8 mouse cellular contexts compared by ENCODE assay signal in the genomic region with DNA sequence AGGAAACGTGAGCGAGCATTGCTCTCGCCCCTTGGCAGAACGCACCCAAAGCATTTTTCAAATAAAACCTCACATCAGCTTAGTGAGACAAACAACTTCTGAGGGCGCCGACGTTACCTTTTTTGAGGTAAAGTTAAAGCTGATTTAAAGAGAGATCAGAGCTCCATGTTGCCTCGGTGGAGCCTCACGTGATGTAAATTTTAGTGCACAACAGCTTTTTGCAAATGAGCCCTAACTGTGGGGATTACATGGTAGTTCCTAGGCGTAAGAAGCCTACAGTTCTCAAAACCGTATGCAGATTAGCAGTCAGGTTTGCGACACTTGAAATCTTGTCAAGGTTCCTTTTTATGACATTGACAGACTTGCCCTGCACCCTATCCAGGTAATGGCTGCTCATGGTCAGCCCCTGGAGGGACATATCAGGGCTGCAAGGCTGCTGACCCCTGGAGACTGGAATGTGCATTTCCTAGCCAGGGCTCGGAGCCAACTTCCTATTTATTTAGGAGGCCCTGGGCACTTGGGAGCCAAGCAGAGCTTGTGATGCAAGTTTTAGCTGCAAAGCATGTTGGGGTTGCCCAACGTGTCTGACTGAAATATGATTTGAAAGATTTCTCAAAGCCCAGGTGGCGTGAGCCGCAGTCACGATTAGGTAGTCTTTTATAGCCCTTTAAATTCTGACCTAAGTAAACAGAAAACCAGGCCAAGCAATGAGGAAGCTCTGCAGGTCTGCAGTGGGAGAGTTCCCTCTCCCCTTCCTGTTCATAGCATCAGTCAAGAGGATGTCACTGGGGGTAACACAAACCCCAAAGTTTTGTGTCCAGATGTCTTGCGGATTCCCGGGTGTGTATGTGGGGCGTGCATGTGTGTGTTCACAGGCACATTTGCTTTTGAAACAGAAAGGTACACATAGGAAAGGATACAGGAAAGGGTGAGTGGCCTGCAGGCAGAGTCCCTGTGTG.
DNase-seq lines count a peak whose midpoint lies in the region; ATAC-seq and TF ChIP-seq lines count a peak whose summit lies in the region.

No protein-coding gene starts in this region.

- H3K9me3 ChIP-seq in intestine, postnatal 0 days (ENCODE audit: control insufficient read depth): no peaks in the 10 kb centered on the region
- H3K9me3 ChIP-seq in lung, embryonic 16.5 days (ENCODE audit: control insufficient read depth, low read length): no peaks in the 10 kb centered on the region
- H3K9me3 ChIP-seq in stomach, embryonic 16.5 days (replicated peaks; ENCODE audit: control insufficient read depth, low read length): no peaks in the 10 kb centered on the region

- H3K9ac ChIP-seq in intestine, postnatal 0 days (ENCODE audit: low read depth, low read length): no peak overlapping the region
- H3K9ac ChIP-seq in lung, embryonic 16.5 days (ENCODE audit: low read length): no peak overlapping the region
- H3K9ac ChIP-seq in stomach, embryonic 16.5 days (ENCODE audit: low read length): no peak overlapping the region

- no peak overlapping the region for H3K4me3 ChIP-seq in intestine, postnatal 0 days (ENCODE audit: low read depth, low read length)
- no peak overlapping the region for H3K4me3 ChIP-seq in lung, embryonic 16.5 days (ENCODE audit: low read length)
- no peak overlapping the region for H3K4me3 ChIP-seq in stomach, embryonic 16.5 days (replicated peaks; ENCODE audit: low read length)

- peak; percentile 55 for DNase-seq in adipocyte (ENCODE audit: low spot score)
- peak; percentile 17 to 28 for DNase-seq in gastrocnemius, adult 8-10 months (ENCODE audit: low spot score in 2 of 2)
- DNase-seq in left cerebral cortex, adult 11 months (ENCODE audit: low spot score): no peak

- H3K36me3 ChIP-seq in intestine, postnatal 0 days (ENCODE audit: control insufficient read depth, insufficient read depth): no peaks in the 10 kb centered on the region
- no peaks in the 10 kb centered on the region for H3K36me3 ChIP-seq in lung, embryonic 16.5 days (ENCODE audit: control insufficient read depth, insufficient read depth, low read length)
- no peaks in the 10 kb centered on the region for H3K36me3 ChIP-seq in stomach, embryonic 16.5 days (ENCODE audit: control insufficient read depth, insufficient read depth, low read length)

- peaks cover 4% of the 10 kb centered on the region; the same call in 1 of the 2 replicates for H3K4me1 ChIP-seq in intestine, postnatal 0 days (replicated peaks; ENCODE audit: control insufficient read depth, insufficient read depth, low read length)
- H3K4me1 ChIP-seq in lung, embryonic 16.5 days (replicated peaks; ENCODE audit: control insufficient read depth, insufficient read depth, low read length): peaks cover 12% of the 10 kb centered on the region
- H3K4me1 ChIP-seq in stomach, embryonic 16.5 days (ENCODE audit: control insufficient read depth, insufficient read depth, low read length): peaks cover 4% of the 10 kb centered on the region; the same call in 1 of the 2 replicates

- 48% methylated on average over 20 of the region's 20 CpGs for WGBS in intestine, postnatal 0 days
- WGBS in lung, embryonic 16.5 days: 47% methylated on average over 20 of the region's 20 CpGs
- WGBS in stomach, embryonic 16.5 days: 54% methylated on average over 20 of the region's 20 CpGs

- TF ChIP-seq CTCF in intestine, postnatal 0 days (IDR thresholded peaks at IDR 0.05; ENCODE audit: low read depth): peak; percentile 72

- H3K27ac ChIP-seq in intestine, postnatal 0 days (ENCODE audit: low read depth, low read length): no peak overlapping the region
- H3K27ac ChIP-seq in lung, embryonic 16.5 days (ENCODE audit: low read length): peak overlapping the region; percentile 40
- H3K27ac ChIP-seq in stomach, embryonic 16.5 days (ENCODE audit: low read length): peak overlapping the region; percentile 50

- no peak overlapping the region for H3K4me2 ChIP-seq in intestine, postnatal 0 days (replicated peaks; ENCODE audit: low read depth)
- peak overlapping the region; percentile 0 for H3K4me2 ChIP-seq in lung, embryonic 16.5 days (ENCODE audit: low read depth, low read length)
- no peak overlapping the region for H3K4me2 ChIP-seq in stomach, embryonic 16.5 days (ENCODE audit: low read depth, low read length)

- peak; percentile 66 for ATAC-seq in CD4-positive, CD25-positive, alpha-beta regulatory T cell, adult 4 months
- ATAC-seq in intestine, postnatal 0 days: peak; percentile 51; the same call in 1 of the 2 replicates
- peak; percentile 94 for ATAC-seq in lung, embryonic 16.5 days (ENCODE audit: low read depth)
- peak; percentile 85; the same call in 1 of the 2 replicates for ATAC-seq in stomach, embryonic 16.5 days (ENCODE audit: insufficient read depth, low FRiP score)
- ATAC-seq in frontal cortex, adult (ENCODE audit: low TSS enrichment): no peak

- no peaks in the 10 kb centered on the region for H3K27me3 ChIP-seq in intestine, postnatal 0 days (replicated peaks; ENCODE audit: control insufficient read depth, insufficient read depth, low read length)
- H3K27me3 ChIP-seq in lung, embryonic 16.5 days (ENCODE audit: control insufficient read depth, insufficient read depth, low read depth, low read length): no peaks in the 10 kb centered on the region
- H3K27me3 ChIP-seq in stomach, embryonic 16.5 days (ENCODE audit: control insufficient read depth, insufficient read depth, low read length): no peaks in the 10 kb centered on the region
